Comparison of ENCODE assay signal across 22 mouse cellular contexts in genomic region chr8:39440550-39441333, GRCm38 (mm10).
"Had no signal": no experiment of that assay in that cellular context is flagged by ENCODE, and none has a peak within 500 bp of the region (broad histone marks: within the 10 kb centered on the region; RNA-seq: fewer than 3 reads in every experiment).

No protein-coding gene starts in this region.

- H3K27me3 ChIP-seq: limb, embryonic 12.5 days; limb, embryonic 15.5 days; neural tube, embryonic 13.5 days had no signal

- H3K4me2 ChIP-seq: limb, embryonic 12.5 days; limb, embryonic 15.5 days; liver, embryonic 11.5 days; lung, embryonic 14.5 days; neural tube, embryonic 13.5 days had no signal

- H3K4me1 ChIP-seq: limb, embryonic 12.5 days; limb, embryonic 15.5 days; neural tube, embryonic 13.5 days had no signal

- H3K27ac ChIP-seq: limb, embryonic 12.5 days; limb, embryonic 15.5 days; liver, embryonic 14.5 days; macrophage; neural tube, embryonic 13.5 days; stomach, postnatal 0 days had no signal

- H3K9me3 ChIP-seq: limb, embryonic 12.5 days; limb, embryonic 15.5 days; neural tube, embryonic 13.5 days had no signal

- DNase-seq: kidney, adult 9 months; kidney, postnatal 14 days; kidney, postnatal 4 days; left cerebral cortex, postnatal 4 days; liver, postnatal 0 days; lung, embryonic 14.5 days; midbrain, embryonic 14.5 days; right cerebral cortex, adult 18-20 months; right cerebral cortex, postnatal 14 days; right cerebral cortex, postnatal 4 days; thymus, adult 2 months; thymus, postnatal 14 days; thymus, postnatal 4 days had no signal

- ATAC-seq: liver, postnatal 0 days; lung, postnatal 0 days had no signal

- H3K36me3 ChIP-seq: limb, embryonic 12.5 days; limb, embryonic 15.5 days; neural tube, embryonic 13.5 days had no signal

- H3K4me3 ChIP-seq: limb, embryonic 12.5 days; limb, embryonic 15.5 days; myocyte; neural tube, embryonic 13.5 days had no signal

- H3K9ac ChIP-seq: limb, embryonic 12.5 days; limb, embryonic 15.5 days; liver, embryonic 14.5 days; liver, postnatal 0 days; lung, embryonic 14.5 days; neural tube, embryonic 13.5 days had no signal
